Mouse (Mus musculus): Measurements from ENCODE around the gene Mllt10.

GRCm38 (mm10) chr2:18093858-18094257 is 38.8 kb downstream of the Mllt10 start:
- TF ChIP-seq TCF12 (IDR thresholded peaks at IDR 0.05; ENCODE audit: insufficient read depth, poor library complexity, severe bottlenecking) (no peak), TCF3 (IDR thresholded peaks at IDR 0.05; ENCODE audit: insufficient read length, low read depth) (no peak), MAX (IDR thresholded peaks at IDR 0.05; ENCODE audit: low read depth) (no peak), E2F4 (IDR thresholded peaks at IDR 0.05; ENCODE audit: insufficient read depth) (no peak), USF1 (IDR thresholded peaks at IDR 0.05; ENCODE audit: low read depth) (no peak), POLR2A (IDR thresholded peaks at IDR 0.05; ENCODE audit: insufficient read length, low read depth) (no peak)

Data from myocyte (in vitro differentiated cells).